Mouse (Mus musculus): Measurements from ENCODE around the gene Fignl1.

- TF ChIP-seq POLR2A (IDR thresholded peaks at IDR 0.05; ENCODE audit: control insufficient read depth, extremely low read depth, insufficient read depth, low read length, poor library complexity) (no peak), CTCF (IDR thresholded peaks at IDR 0.05; ENCODE audit: borderline replicate concordance, control insufficient read depth, extremely low read depth, insufficient read depth, low read length, poor library complexity) (no peak)
Measured at GRCm38 (mm10) chr11:11830884-11831495, 22.2 kb upstream of the Fignl1 start.

All from thymus, adult 2 months (tissue).